ENCODE assay signal across 1 mouse cellular context in the genomic region with DNA sequence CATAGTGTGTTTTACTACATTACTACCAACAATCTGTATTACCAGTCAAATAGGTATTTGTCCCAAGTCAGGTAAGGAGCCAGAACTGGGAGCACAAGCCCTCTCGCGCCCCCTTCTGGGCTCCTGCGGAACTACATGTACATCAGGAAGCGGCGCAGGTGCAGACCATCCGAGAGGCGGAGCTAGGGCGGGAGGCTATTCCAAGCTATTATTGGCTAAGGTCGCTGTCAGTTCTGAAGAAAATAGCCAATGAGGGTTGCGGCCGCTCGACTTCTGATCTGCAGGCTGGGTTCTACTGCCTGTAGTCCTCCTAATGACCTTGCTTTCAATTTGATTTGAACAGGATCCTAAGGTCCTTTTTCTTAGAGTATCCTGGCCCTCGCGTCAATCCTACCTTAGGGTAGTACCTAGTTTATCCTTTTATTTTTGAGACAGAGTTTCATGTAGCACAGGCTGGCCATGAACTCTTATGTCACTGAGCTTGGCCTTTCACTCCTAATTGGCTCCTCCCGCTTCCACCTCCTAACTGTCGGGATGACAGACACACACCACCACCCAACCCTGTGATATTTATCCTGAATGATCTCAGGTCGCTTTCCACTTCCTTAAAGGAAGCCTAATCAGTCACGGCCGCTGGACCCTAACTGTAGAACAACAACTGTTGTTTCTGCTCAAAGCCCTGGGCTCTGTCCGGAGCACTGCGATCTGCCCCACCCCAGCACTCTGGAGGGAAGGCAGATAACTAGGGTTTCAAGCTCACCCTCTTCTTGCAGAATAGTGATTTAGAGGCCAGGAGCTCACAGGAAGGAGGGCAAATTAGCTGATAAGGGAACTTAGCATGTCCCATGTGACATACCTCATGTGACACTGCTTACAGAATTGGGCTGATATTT.
TF ChIP-seq lines count a peak whose summit lies in the region.

No protein-coding gene starts in this region.

TF ChIP-seq in CH12.LX, 34 proteins besides CTCF, POLR2A, EP300 and RAD21:
- TF ChIP-seq NELFE (IDR thresholded peaks at IDR 0.05; ENCODE audit: low read depth, low read length) (peak; percentile 75), MAX (IDR thresholded peaks at IDR 0.05; ENCODE audit: low read length) (peak; percentile 66; the same call in 1 of the 2 replicates), PAX5 (IDR thresholded peaks at IDR 0.05; ENCODE audit: low read length) (no peak), USF2 (conservative IDR thresholded peaks at IDR 0.05; ENCODE audit: low read depth, low read length) (no peak), NRF1 (IDR thresholded peaks at IDR 0.05; ENCODE audit: low read depth, low read length) (peak; percentile 85), TBP (conservative IDR thresholded peaks at IDR 0.05; ENCODE audit: low read depth, low read length) (peak; percentile 63), UBTF (IDR thresholded peaks at IDR 0.05; ENCODE audit: low read depth, low read length) (no peak), ZKSCAN1 (IDR thresholded peaks at IDR 0.05; ENCODE audit: borderline replicate concordance, low read depth, low read length) (no peak), ZNF384 (IDR thresholded peaks at IDR 0.05; ENCODE audit: low read depth, low read length) (0 out of 2 replicates have a peak, but pooled peaks have one; percentile 9), MXI1 (IDR thresholded peaks at IDR 0.05; ENCODE audit: low read depth, low read length) (peak; percentile 70; the same call in 1 of the 2 replicates), CHD1 (IDR thresholded peaks at IDR 0.05; ENCODE audit: low read depth, low read length) (no peak), SIN3A (IDR thresholded peaks at IDR 0.05; ENCODE audit: low read length) (peak; percentile 90), TCF12 (IDR thresholded peaks at IDR 0.05; ENCODE audit: low read depth, low read length) (peak; percentile 72; the same call in 1 of the 2 replicates), ELF1 (IDR thresholded peaks at IDR 0.05; ENCODE audit: low read depth, low read length) (peak; percentile 86), USF1 (IDR thresholded peaks at IDR 0.05; ENCODE audit: low read depth, low read length) (no peak), MEF2A (IDR thresholded peaks at IDR 0.05; ENCODE audit: borderline replicate concordance, low read depth, low read length) (0 out of 2 replicates have a peak, but pooled peaks have one; percentile 42), ZMIZ1 (IDR thresholded peaks at IDR 0.05; ENCODE audit: low read depth, low read length) (0 out of 2 replicates have a peak, but pooled peaks have one; percentile 52), ETS1 (conservative IDR thresholded peaks at IDR 0.05; ENCODE audit: low read depth, low read length) (no peak), BHLHE40 (IDR thresholded peaks at IDR 0.05; ENCODE audit: low read depth, low read length) (no peak), GABPA (IDR thresholded peaks at IDR 0.05; ENCODE audit: insufficient replicate concordance, low read depth, low read length) (no peak), SMC3 (IDR thresholded peaks at IDR 0.05; ENCODE audit: low read depth, low read length) (peak; percentile 88), POLR2AphosphoS2 (IDR thresholded peaks at IDR 0.05; ENCODE audit: low read depth, low read length) (no peak), IRF4 (IDR thresholded peaks at IDR 0.05; ENCODE audit: low read depth, low read length) (peak; percentile 63), ZC3H11A (IDR thresholded peaks at IDR 0.05; ENCODE audit: low read depth, low read length) (peak; percentile 54), RCOR1 (conservative IDR thresholded peaks at IDR 0.05; ENCODE audit: low read depth, low read length) (no peak), MAFK (IDR thresholded peaks at IDR 0.05; ENCODE audit: insufficient replicate concordance, low read length) (no peak), E2F4 (IDR thresholded peaks at IDR 0.05; ENCODE audit: insufficient replicate concordance, low read depth, low read length) (peak; percentile 85; the same call in 1 of the 2 replicates), CHD2 (IDR thresholded peaks at IDR 0.05; ENCODE audit: low read length) (peak; percentile 92), JUND (conservative IDR thresholded peaks at IDR 0.05; ENCODE audit: low read depth, low read length) (no peak; the same call in 1 of the 2 replicates), MAZ (IDR thresholded peaks at IDR 0.05; ENCODE audit: low read depth, low read length) (no peak), MYC (IDR thresholded peaks at IDR 0.05; ENCODE audit: low read depth, low read length) (0 out of 2 replicates have a peak, but pooled peaks have one; percentile 50), JUN (IDR thresholded peaks at IDR 0.05; ENCODE audit: insufficient read depth, low read depth, low read length) (no peak), HCFC1 (IDR thresholded peaks at IDR 0.05; ENCODE audit: low read depth, low read length) (peak; percentile 39), KAT2A (IDR thresholded peaks at IDR 0.05; ENCODE audit: insufficient replicate concordance, low read length) (0 out of 2 replicates have a peak, but pooled peaks have one; percentile 38)
